Mouse (Mus musculus) CH12.LX (cell line): ENCODE data around the gene Slc31a1.

Source experiments
- BHLHE40 ChIP-seq: IDR thresholded peaks from 2 replicates; pipeline ENCODE4 v1.6.1; 2011; ENCODE audit warnings: mild to moderate bottlenecking, low read depth, low read length, improper control_type of control experiment
- CTCF ChIP-seq, 2 experiments: IDR thresholded peaks in 1 of 2; conservative IDR thresholded peaks in 1 of 2; 2 replicates each; pipeline ENCODE4 v1.5.1; 2011 to 2012; ENCODE audit warnings: low read depth in 2 of 2, low read length in 2 of 2, improper control_type of control experiment in 1 of 2, inconsistent platforms in 1 of 2, mild to moderate bottlenecking in 1 of 2, moderate library complexity in 1 of 2
- E2F4 ChIP-seq: IDR thresholded peaks from 2 replicates; pipeline ENCODE4 v1.6.1; 2011; ENCODE audit warnings: low read depth, low read length, improper control_type of control experiment; ENCODE audit not compliant: insufficient replicate concordance
- HCFC1 ChIP-seq: IDR thresholded peaks from 2 replicates; pipeline ENCODE4 v1.6.1; 2012; ENCODE audit warnings: low read depth, mild to moderate bottlenecking, inconsistent platforms, low read length, improper control_type of control experiment
- IRF4 ChIP-seq: IDR thresholded peaks from 2 replicates; pipeline ENCODE4 v1.6.1; 2014; ENCODE audit warnings: low read depth, mild to moderate bottlenecking, inconsistent platforms, low read length, improper control_type of control experiment
- MAFK ChIP-seq: IDR thresholded peaks from 2 replicates; pipeline ENCODE4 v1.6.1; 2011; ENCODE audit warnings: low read length, improper control_type of control experiment; ENCODE audit not compliant: insufficient replicate concordance
- MXI1 ChIP-seq: IDR thresholded peaks from 2 replicates; pipeline ENCODE4 v1.6.1; 2011; ENCODE audit warnings: mild to moderate bottlenecking, low read depth, low read length, improper control_type of control experiment
- MYC ChIP-seq: IDR thresholded peaks from 2 replicates; pipeline ENCODE4 v1.6.1; 2011; ENCODE audit warnings: low read depth, mild to moderate bottlenecking, improper control_type of control experiment, low read length
- ZC3H11A ChIP-seq: IDR thresholded peaks from 2 replicates; pipeline ENCODE4 v1.6.1; 2012; ENCODE audit warnings: low read depth, mild to moderate bottlenecking, inconsistent platforms, low read length, improper control_type of control experiment
- ZKSCAN1 ChIP-seq: IDR thresholded peaks from 2 replicates; pipeline ENCODE4 v1.6.1; 2012; ENCODE audit warnings: low read depth, inconsistent platforms, low read length, improper control_type of control experiment, borderline replicate concordance
- ZMIZ1 ChIP-seq: IDR thresholded peaks from 2 replicates; pipeline ENCODE4 v1.6.1; 2012; ENCODE audit warnings: low read depth, mild to moderate bottlenecking, inconsistent platforms, low read length, improper control_type of control experiment

- TF ChIP-seq ZKSCAN1, result no peak
- TF ChIP-seq IRF4, result no peak
- TF ChIP-seq E2F4, result no peak
- TF ChIP-seq ZMIZ1, result no peak
- no peak for TF ChIP-seq ZC3H11A
- TF ChIP-seq CTCF (conservative IDR thresholded peaks at IDR 0.05 in 1 of 2, IDR thresholded peaks at IDR 0.05 in 1 of 2; ENCODE audit: low read depth in 2 of 2, low read length in 2 of 2), result no peak
- no peak for TF ChIP-seq BHLHE40
- no peak for TF ChIP-seq HCFC1
- TF ChIP-seq MAFK, result no peak
- TF ChIP-seq MXI1, result no peak
- TF ChIP-seq MYC, result no peak
Observed at GRCm38 (mm10) chr4:62410325-62410724, 49.8 kb downstream of the Slc31a1 start.
